Mouse (Mus musculus): ENCODE measurements around the gene Arsb.

DNA sequence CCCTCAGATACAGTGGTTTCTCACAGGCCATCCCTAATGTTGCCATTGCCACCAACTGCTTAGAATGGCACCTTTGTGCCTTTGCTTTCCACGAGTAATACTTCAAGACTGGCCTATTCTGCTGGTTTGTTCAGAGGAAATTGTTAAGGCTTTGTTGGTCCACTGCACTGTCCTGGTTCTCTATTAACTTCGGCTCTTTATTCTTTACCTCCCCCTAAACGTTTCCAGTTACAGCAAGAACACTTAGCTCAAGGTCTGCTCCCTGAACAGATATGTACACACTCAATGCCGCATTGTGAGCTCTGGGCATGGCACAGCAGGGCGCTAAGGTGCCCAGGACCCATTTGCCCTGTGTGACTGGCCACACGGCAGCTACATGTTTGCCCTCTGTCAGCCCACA is 119.8 kb downstream of the Arsb start:
- TF ChIP-seq CTCF (IDR thresholded peaks at IDR 0.05; ENCODE audit: low read depth, low read length) (no peak), POLR2A (IDR thresholded peaks at IDR 0.05; ENCODE audit: extremely low read depth, insufficient read depth, low read length) (no peak)
